Mouse (Mus musculus) liver, postnatal 0 days (tissue): ENCODE data around the gene Tbxa2r. TPM values are rescaled to one million over a fixed set of nuclear protein-coding genes. Genes with fewer than 3 reads are reported as not detected.
A peak's percentile ranks its signal among the peaks of the same experiment; 100 is the strongest.

ENCODE experiments used
- ATAC-seq: fragments of 200-750 bp; cut with Nextera tagmentation; 2 replicates; pipeline ENCODE4 v1.8.0; 2017; ENCODE audit warnings: mild to moderate bottlenecking, moderate library complexity
- DNase-seq: peaks from one replicate; pipeline ENCODE4 v3.0.0-alpha.2; 2016
- H3K27ac ChIP-seq: fragments of 300-500 bp; sonication (generic); 2 replicates; pipeline ENCODE4 v1.5.1; 2014; ENCODE audit warnings: antibody characterized with exemption, moderate library complexity, mild to moderate bottlenecking, low read depth
- H3K27me3 ChIP-seq: fragments of 300-500 bp; sonication (generic); 2 replicates; pipeline ENCODE4 v1.6.1; 2014; ENCODE audit warnings: low read length, control low read depth, mixed read lengths; ENCODE audit not compliant: insufficient read depth
- H3K36me3 ChIP-seq: fragments of 300-500 bp; sonication (generic); replicated peaks from 2 replicates; pipeline ENCODE4 v1.6.1; 2014; ENCODE audit warnings: mild to moderate bottlenecking, control low read depth, low read length, moderate library complexity, mixed read lengths; ENCODE audit not compliant: insufficient read depth
- H3K4me1 ChIP-seq: fragments of 300-500 bp; sonication (generic); 2 replicates; pipeline ENCODE4 v1.6.1; 2014; ENCODE audit warnings: antibody characterized with exemption, mild to moderate bottlenecking, control low read depth; ENCODE audit not compliant: insufficient read depth
- H3K4me2 ChIP-seq: fragments of 300-500 bp; sonication (generic); 2 replicates; pipeline ENCODE4 v1.6.1; 2014; ENCODE audit warnings: low read depth, mild to moderate bottlenecking, low read length, moderate library complexity, mixed read lengths
- H3K4me3 ChIP-seq: fragments of 300-500 bp; sonication (generic); 2 replicates; pipeline ENCODE4 v1.5.1; 2014; ENCODE audit warnings: low read depth, low read length
- H3K9ac ChIP-seq: fragments of 300-500 bp; sonication (generic); replicated peaks from 2 replicates; pipeline ENCODE4 v1.6.1; 2014; ENCODE audit warnings: mild to moderate bottlenecking, moderate library complexity
- H3K9me3 ChIP-seq: fragments of 300-500 bp; sonication (generic); 2 replicates; pipeline ENCODE4 v1.6.1; 2016; ENCODE audit warnings: mild to moderate bottlenecking, control low read depth, low read length, mixed read lengths
- CTCF ChIP-seq: sonication (generic); IDR thresholded peaks from 2 replicates; pipeline ENCODE4 v1.5.1; 2016; ENCODE audit warnings: antibody characterized with exemption, low read depth
- EP300 ChIP-seq: IDR thresholded peaks from 2 replicates; pipeline ENCODE4 v1.6.1; 2016; ENCODE audit warnings: antibody characterized with exemption, low read depth, mild to moderate bottlenecking
- WGBS: fragments of 180-500 bp; shearing (Covaris S2); extraction: QIAGEN DNeasy Blood & Tissue Kit; methylation state at CpG from one replicate; pipeline ENCODE4 v1.1.7; 2014; ENCODE audit not compliant: insufficient replicate concordance; 5-methylcytosine and 5-hydroxymethylcytosine counted together
- polyA plus RNA-seq: library from polyadenylated mRNA; unstranded; fragments of >200 nt; fragmentation: Nextera tagmentation; extraction: Ambion mirVana; gene quantifications from 2 replicates; pipeline ENCODE4 v1.2.1, GENCODE M21; 2015

Tbxa2r gene
- polyA plus RNA-seq, 1 experiment from 2014 or later = 5.4 TPM

DNA sequence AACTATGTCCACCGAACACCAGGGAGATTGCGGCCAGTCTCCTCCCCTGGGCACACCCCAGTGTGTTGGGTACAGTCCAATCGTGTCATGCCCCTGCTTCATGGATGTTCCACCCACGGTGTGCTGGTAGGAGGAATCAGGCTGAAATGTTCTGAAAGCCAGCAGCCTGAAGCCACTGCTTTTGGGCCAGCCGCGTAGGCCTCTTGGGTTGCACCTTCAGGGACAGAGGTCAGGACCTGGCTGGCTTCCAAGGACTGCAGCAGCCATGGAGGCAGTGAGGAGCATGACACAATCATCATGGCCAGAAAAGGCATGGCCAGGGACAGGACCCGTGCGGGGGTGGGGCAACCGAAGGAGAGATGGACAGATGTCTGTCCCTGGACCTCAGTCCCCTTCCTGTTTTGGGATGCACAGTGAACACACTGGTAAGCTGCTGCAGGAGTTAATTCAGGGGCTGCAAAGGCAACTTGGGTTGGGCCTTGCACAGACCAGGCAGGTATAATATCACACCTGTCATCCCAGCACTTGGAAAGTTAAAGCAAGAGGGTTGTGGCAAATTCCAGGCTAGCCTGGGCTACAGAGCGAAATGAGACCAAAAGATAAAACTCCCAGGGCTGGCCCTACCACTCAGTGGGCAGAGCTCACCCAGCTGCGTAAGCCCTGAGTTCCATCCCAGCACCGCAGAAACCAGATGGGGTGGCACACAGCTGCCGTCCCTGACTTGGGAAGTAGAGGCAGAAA lies 9.8 kb upstream of the Tbxa2r start:
- H3K27ac ChIP-seq = peak overlapping the region; percentile 56; the same call in 1 of the 2 replicates
- no peaks in the 10 kb centered on the region for H3K27me3 ChIP-seq
- ATAC-seq (no peak), DNase-seq (peak; percentile 77)
- TF ChIP-seq CTCF (no peak), EP300 (no peak)
- 72% methylated on average over 13 of the region's 13 CpGs for WGBS
- H3K9me3 ChIP-seq = no peaks in the 10 kb centered on the region
- 0 out of 2 replicates have a peak overlapping the region, but pooled peaks have one; percentile 88 for H3K4me2 ChIP-seq
- H3K36me3 ChIP-seq = peaks cover 30% of the 10 kb centered on the region
- H3K4me1 ChIP-seq = peaks cover 39% of the 10 kb centered on the region
- H3K4me3 ChIP-seq = no peak overlapping the region
- no peak overlapping the region for H3K9ac ChIP-seq

DNA sequence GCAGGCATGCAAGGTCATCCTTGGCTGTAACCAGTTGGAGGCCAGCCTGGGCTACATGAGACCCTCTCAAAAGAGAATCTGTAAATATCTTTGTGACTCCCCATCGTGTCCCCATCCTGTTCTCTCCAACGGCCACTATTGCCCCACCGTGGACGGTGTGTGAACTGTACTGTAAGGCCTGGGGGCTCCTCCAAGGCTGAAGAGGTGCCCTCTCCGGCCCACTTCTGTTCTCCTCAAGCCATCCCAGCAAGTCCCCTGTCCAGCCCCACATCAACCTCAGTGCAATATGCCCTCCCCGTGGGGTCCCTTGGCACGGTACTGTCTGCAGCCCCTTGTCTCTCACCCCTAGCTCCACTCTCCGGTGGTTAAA lies 9.2 kb upstream of the Tbxa2r start:
- H3K27me3 ChIP-seq = no peaks in the 10 kb centered on the region
- WGBS = 43% methylated on average over 8 of the region's 8 CpGs
- ATAC-seq = no peak
- no peak for DNase-seq
- TF ChIP-seq CTCF (peak; percentile 36), EP300 (no peak)
- peak overlapping the region; percentile 89 for H3K27ac ChIP-seq
- peak overlapping the region; percentile 66 for H3K9ac ChIP-seq
- no peaks in the 10 kb centered on the region for H3K9me3 ChIP-seq
- peak overlapping the region; percentile 88 for H3K4me2 ChIP-seq
- H3K4me3 ChIP-seq = peak overlapping the region; percentile 75
- H3K36me3 ChIP-seq = peaks cover 33% of the 10 kb centered on the region
- H3K4me1 ChIP-seq = peaks cover 39% of the 10 kb centered on the region

GRCm38 (mm10) chr10:81319741-81320549 lies 8.6 kb upstream of the Tbxa2r start:
- no peaks in the 10 kb centered on the region for H3K27me3 ChIP-seq
- DNase-seq = peak; percentile 96
- H3K4me1 ChIP-seq = peaks cover 39% of the 10 kb centered on the region
- peak overlapping the region; percentile 66 for H3K9ac ChIP-seq
- no peak for ATAC-seq
- WGBS = under 1% methylated on average over 38 of the region's 38 CpGs
- H3K27ac ChIP-seq = peak overlapping the region; percentile 89
- H3K4me2 ChIP-seq = peak overlapping the region; percentile 88
- peak overlapping the region; percentile 75 for H3K4me3 ChIP-seq
- TF ChIP-seq CTCF = no peak
- H3K9me3 ChIP-seq = no peaks in the 10 kb centered on the region
- peaks cover 35% of the 10 kb centered on the region for H3K36me3 ChIP-seq

- peak within 1 kb of the TSS; percentile 88 for H3K4me2 ChIP-seq
- H3K4me3 ChIP-seq = peak within 1 kb of the TSS; percentile 75
- no peaks in the 10 kb centered on the region for H3K9me3 ChIP-seq
- H3K4me1 ChIP-seq = peaks cover 39% of the 10 kb centered on the region
- no peaks in the 10 kb centered on the region for H3K27me3 ChIP-seq
- H3K36me3 ChIP-seq = peaks cover 36% of the 10 kb centered on the region
- TF ChIP-seq CTCF (peak; percentile 48), EP300 (peak; percentile 91)
- peak within 1 kb of the TSS; percentile 89 for H3K27ac ChIP-seq
- ATAC-seq (peak; percentile 86), DNase-seq (peak; percentile 99)
- peak within 1 kb of the TSS; percentile 90 for H3K9ac ChIP-seq
- WGBS = under 1% methylated on average over 68 of the region's 68 CpGs
Measured at GRCm38 (mm10) chr10:81320550-81321347, 7.8 kb upstream of the Tbxa2r start, which contains the start of gene Cactin. Gene Cactin, plus strand, starts transcription at chr10:81321103.

GRCm38 (mm10) chr10:81321436-81321835 lies 7.1 kb upstream of the Tbxa2r start:
- peak overlapping the region; percentile 90 for H3K9ac ChIP-seq
- H3K27ac ChIP-seq = peak overlapping the region; percentile 79
- TF ChIP-seq EP300 (no peak), CTCF (no peak)
- H3K4me1 ChIP-seq = peaks cover 39% of the 10 kb centered on the region
- peak overlapping the region; percentile 75 for H3K4me3 ChIP-seq
- no peaks in the 10 kb centered on the region for H3K9me3 ChIP-seq
- H3K27me3 ChIP-seq = no peaks in the 10 kb centered on the region
- H3K4me2 ChIP-seq = peak overlapping the region; percentile 88
- DNase-seq (no peak), ATAC-seq (0 out of 2 replicates have a peak, but pooled peaks have one; percentile 0)
- 2% methylated on average over 20 of the region's 20 CpGs for WGBS
- H3K36me3 ChIP-seq = peaks cover 39% of the 10 kb centered on the region
